Mouse (Mus musculus) small intestine, adult 2 months (tissue): ENCODE results near the gene Lefty2. TPM values are rescaled to one million over a fixed set of nuclear protein-coding genes. Genes with fewer than 3 reads are reported as not detected.

Experiments
- H3K27ac ChIP-seq: fragments of 200-500 bp; 2 replicates; pipeline ENCODE4 v1.5.1; 2012; ENCODE audit warnings: low read depth, low read length, control low read depth, inconsistent platforms; ENCODE audit not compliant: insufficient read depth
- H3K27me3 ChIP-seq: fragments of 200-500 bp; 2 replicates; pipeline ENCODE4 v1.6.1; 2012; ENCODE audit warnings: mild to moderate bottlenecking, moderate library complexity, low read length, inconsistent platforms; ENCODE audit not compliant: control insufficient read depth, insufficient read depth
- H3K36me3 ChIP-seq: fragments of 200-500 bp; 2 replicates; pipeline ENCODE4 v1.6.1; 2012; ENCODE audit warnings: mild to moderate bottlenecking, low read length, control low read depth, inconsistent platforms; ENCODE audit not compliant: control insufficient read depth, insufficient read depth
- H3K4me1 ChIP-seq: fragments of 200-500 bp; 2 replicates; pipeline ENCODE4 v1.6.1; 2012; ENCODE audit warnings: low read length, inconsistent platforms, mixed read lengths; ENCODE audit not compliant: control insufficient read depth, insufficient read depth, insufficient read length
- H3K4me3 ChIP-seq: fragments of 200-500 bp; 2 replicates; pipeline ENCODE4 v1.5.1; 2012; ENCODE audit warnings: low read depth, mild to moderate bottlenecking, control low read depth, inconsistent platforms, low read length, moderate library complexity
- CTCF ChIP-seq: fragments of 200-500 bp; IDR thresholded peaks from 2 replicates; pipeline ENCODE4 v1.5.1; 2012; ENCODE audit warnings: low read depth, mild to moderate bottlenecking, control low read depth, inconsistent platforms, low read length, moderate library complexity, mixed read lengths; ENCODE audit not compliant: insufficient replicate concordance, insufficient read length; ENCODE audit errors: extremely low read depth
- POLR2A ChIP-seq: fragments of 200-500 bp; IDR thresholded peaks from 2 replicates; pipeline ENCODE4 v1.6.1; 2012; ENCODE audit warnings: low read depth, mild to moderate bottlenecking, control low read depth, inconsistent platforms, low read length, moderate library complexity
- WGBS: fragments of 180-500 bp; shearing (Covaris S2); methylation state at CpG from one replicate; pipeline ENCODE4 v1.1.7; 2018; 5-methylcytosine and 5-hydroxymethylcytosine counted together
- polyA plus RNA-seq: library from polyadenylated mRNA; depleted of rRNA; stranded (reverse); fragments of >200 nt; gene quantifications from 2 replicates; pipeline ENCODE4 v1.2.3, GENCODE M21; 2012; rRNA removed

The Lefty2 gene
- not detected in 2 replicates for polyA plus RNA-seq

DNA sequence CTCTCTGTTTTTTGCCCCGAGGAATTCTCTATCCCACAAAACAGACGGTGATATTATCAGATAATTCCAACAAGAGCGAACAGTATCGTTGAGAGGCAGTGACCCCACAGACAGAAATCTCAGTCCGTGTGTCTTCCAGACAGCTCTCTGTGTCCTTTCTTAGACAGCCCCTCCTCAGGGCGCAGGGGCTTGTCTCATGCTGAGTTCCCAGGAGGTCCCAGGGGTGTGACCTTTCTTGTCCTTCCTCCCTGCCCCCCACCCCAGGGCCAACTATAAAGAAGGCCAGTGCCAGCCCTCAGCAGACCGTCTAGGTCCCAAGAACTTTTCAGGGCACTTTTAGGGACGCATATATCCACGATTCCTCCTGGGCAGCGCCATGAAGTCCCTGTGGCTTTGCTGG, at the start of gene Lefty2:
Gene Lefty2, plus strand, starts transcription at position 301 of the 400 bp plus-strand sequence.
- no peak within 1 kb of the TSS for H3K4me3 ChIP-seq

GRCm38 (mm10) chr1:180848114-180848510, 44.8 kb upstream of the Lefty2 start:
- 3% methylated on average over 9 of the region's 9 CpGs for WGBS
- no peaks in the 10 kb centered on the region for H3K27me3 ChIP-seq
- no peaks in the 10 kb centered on the region for H3K36me3 ChIP-seq
- H3K4me3 ChIP-seq, result peak overlapping the region; percentile 51
- H3K4me1 ChIP-seq, result peaks cover 14% of the 10 kb centered on the region; the same call in 1 of the 2 replicates
- peak overlapping the region; percentile 73 for H3K27ac ChIP-seq
- no peak for TF ChIP-seq CTCF
- TF ChIP-seq POLR2A, result no peak; the same call in 1 of the 2 replicates

More for the DNA sequence above, at the start of gene Lefty2:
- 69% methylated on average over 10 of the region's 10 CpGs for WGBS
- Histone ChIP-seq H3K27ac (no peak within 1 kb of the TSS), H3K27me3 (peaks cover 9% of the 10 kb centered on the region; the same call in 1 of the 2 replicates), H3K36me3 (no peaks in the 10 kb centered on the region), H3K4me1 (peaks cover 11% of the 10 kb centered on the region)
- TF ChIP-seq POLR2A (no peak), CTCF (no peak)

GRCm38 (mm10) chr1:180848511-180849241, 44.2 kb upstream of the Lefty2 start:
- H3K4me1 ChIP-seq, result peaks cover 14% of the 10 kb centered on the region; the same call in 1 of the 2 replicates
- WGBS, result 21% methylated on average over 11 of the region's 11 CpGs
- H3K27me3 ChIP-seq, result no peaks in the 10 kb centered on the region
- H3K4me3 ChIP-seq, result peak overlapping the region; percentile 51
- peak overlapping the region; percentile 73 for H3K27ac ChIP-seq
- TF ChIP-seq CTCF (no peak), POLR2A (no peak)
- no peaks in the 10 kb centered on the region for H3K36me3 ChIP-seq

- peak overlapping the region; percentile 63; the same call in 1 of the 2 replicates for H3K4me3 ChIP-seq
- TF ChIP-seq POLR2A (no peak), CTCF (no peak)
- 0 out of 2 replicates have a peak, but pooled peaks cover 1% of the 10 kb centered on the region for H3K36me3 ChIP-seq
- peak overlapping the region; percentile 85 for H3K27ac ChIP-seq
- H3K4me1 ChIP-seq, result peaks cover 14% of the 10 kb centered on the region; the same call in 1 of the 2 replicates
- WGBS, result 70% methylated on average over 11 of the region's 11 CpGs
- no peaks in the 10 kb centered on the region for H3K27me3 ChIP-seq
Observed at GRCm38 (mm10) chr1:180849701-180850301, 43.1 kb upstream of the Lefty2 start.

DNA sequence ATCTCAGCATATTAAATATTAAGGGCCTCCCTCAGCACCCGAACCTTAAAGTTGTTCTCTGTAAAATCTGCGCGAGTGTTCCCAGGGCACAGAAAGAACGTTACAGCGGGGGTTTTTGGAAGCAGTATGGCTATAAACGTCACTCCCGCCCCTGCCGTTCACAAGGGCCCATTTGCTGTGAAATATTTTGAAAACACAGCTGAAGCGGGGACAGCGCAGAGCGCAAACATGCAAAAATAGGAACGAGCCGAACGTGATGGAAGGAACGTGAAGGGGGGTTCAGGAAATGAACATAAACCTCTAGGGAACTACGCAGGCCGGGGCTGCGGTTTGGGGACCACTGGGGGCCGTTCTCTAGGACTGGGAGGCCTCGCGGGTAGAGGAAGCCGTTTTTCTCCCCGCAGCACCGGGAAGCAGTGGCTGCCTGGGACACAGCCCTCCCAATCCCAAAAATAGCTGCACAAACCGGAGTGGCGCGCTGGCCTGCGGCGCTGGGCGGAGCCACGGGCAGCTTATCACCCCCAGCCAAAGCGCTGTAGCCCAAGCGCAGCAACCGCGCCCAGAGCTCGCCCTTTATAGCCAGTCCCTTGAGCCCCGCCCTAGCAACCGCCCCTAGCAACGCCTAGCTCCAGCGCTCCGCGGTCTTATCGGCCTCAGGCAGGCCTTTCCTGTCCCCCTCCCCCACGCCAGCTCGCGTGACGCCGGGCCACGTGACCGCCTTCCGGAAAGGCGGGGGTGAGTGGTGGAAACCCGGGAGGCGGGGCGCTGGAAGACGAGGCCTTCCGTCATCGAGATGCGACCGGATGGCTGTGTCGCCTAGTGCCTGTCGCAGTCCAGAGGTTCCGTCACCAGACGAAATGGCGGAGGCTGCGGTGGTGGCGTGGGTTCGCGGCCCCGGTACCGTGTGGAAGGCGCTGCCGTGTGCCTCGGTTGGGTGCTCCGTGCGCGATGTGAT, 42.3 kb upstream of the Lefty2 start, which contains the start of gene Sde2:
Gene Sde2, plus strand, starts transcription at position 812 of the 955 bp plus-strand sequence.
- TF ChIP-seq CTCF (no peak), POLR2A (peak; percentile 96)
- Histone ChIP-seq H3K27ac (peak within 1 kb of the TSS; percentile 85), H3K36me3 (0 out of 2 replicates have a peak, but pooled peaks cover 2% of the 10 kb centered on the region), H3K4me3 (peak within 1 kb of the TSS; percentile 87), H3K27me3 (no peaks in the 10 kb centered on the region), H3K4me1 (peaks cover 14% of the 10 kb centered on the region; the same call in 1 of the 2 replicates)
- 1% methylated on average over 77 of the region's 77 CpGs for WGBS

DNA sequence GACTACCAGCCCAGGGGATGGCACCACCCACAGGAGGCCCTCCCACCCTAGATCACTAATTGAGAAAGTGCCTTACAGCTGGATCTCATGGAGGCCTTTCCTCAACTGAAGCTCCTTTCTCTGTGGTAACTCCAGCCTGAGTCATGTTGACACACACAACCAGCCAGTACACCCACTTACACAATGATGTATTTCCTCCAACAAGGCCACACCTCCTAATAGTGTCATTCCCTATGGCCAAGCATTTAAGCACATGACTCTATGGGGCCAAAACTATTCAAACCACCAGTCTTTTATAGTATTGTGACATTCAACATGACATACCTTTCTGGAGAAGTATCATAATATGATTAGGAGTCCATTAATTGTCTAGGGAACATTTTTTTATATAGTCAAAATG, 34.1 kb upstream of the Lefty2 start:
- peaks cover 48% of the 10 kb centered on the region for H3K36me3 ChIP-seq
- TF ChIP-seq CTCF (no peak), POLR2A (no peak)
- no peaks in the 10 kb centered on the region for H3K4me1 ChIP-seq
- H3K27ac ChIP-seq, result no peak overlapping the region
- H3K27me3 ChIP-seq, result no peaks in the 10 kb centered on the region
- H3K4me3 ChIP-seq, result no peak overlapping the region
